Mouse (Mus musculus) limb, embryonic 10.5 days (tissue): ENCODE measurements around the gene Ccdc33. TPM values are rescaled to one million over a fixed set of nuclear protein-coding genes. Genes with fewer than 3 reads are reported as not detected.

Experiments
- DNase-seq: peaks from one replicate; pipeline ENCODE4 v3.0.0-alpha.2; 2017; ENCODE audit warnings: low spot score
- H3K27ac ChIP-seq: fragments of 300-500 bp; sonication (generic); 2 replicates; pipeline ENCODE4 v1.5.1; 2016; ENCODE audit warnings: mild to moderate bottlenecking
- H3K27me3 ChIP-seq: fragments of 300-500 bp; sonication (generic); 2 replicates; pipeline ENCODE4 v1.6.1; 2016; ENCODE audit warnings: low read depth, mild to moderate bottlenecking; ENCODE audit not compliant: poor library complexity, severe bottlenecking
- H3K36me3 ChIP-seq: fragments of 300-500 bp; sonication (generic); 2 replicates; pipeline ENCODE4 v1.6.1; 2016; ENCODE audit warnings: mild to moderate bottlenecking, moderate library complexity
- H3K4me1 ChIP-seq: fragments of 300-500 bp; sonication (generic); 2 replicates; pipeline ENCODE4 v1.6.1; 2016
- H3K4me3 ChIP-seq: fragments of 300-500 bp; sonication (generic); 2 replicates; pipeline ENCODE4 v1.5.1; 2016; ENCODE audit warnings: mild to moderate bottlenecking, moderate library complexity
- H3K9me3 ChIP-seq: fragments of 300-500 bp; sonication (generic); replicated peaks from 2 replicates; pipeline ENCODE4 v1.6.1; 2016; ENCODE audit warnings: mild to moderate bottlenecking
- WGBS: fragments of 180-500 bp; shearing (Covaris S2); methylation state at CpG from one replicate; pipeline ENCODE4 v1.1.7; 2016; 5-methylcytosine and 5-hydroxymethylcytosine counted together
- polyA plus RNA-seq: library from polyadenylated mRNA; unstranded; fragments of >200 nt; fragmentation: Nextera tagmentation; extraction: Ambion mirVana; gene quantifications from 2 replicates; pipeline ENCODE4 v1.2.1, GENCODE M21; 2016

Ccdc33 gene
- polyA plus RNA-seq, result 0.26 and 0.34 TPM in 2 replicates

- Histone ChIP-seq H3K27me3 (peaks cover 51% of the 10 kb centered on the region), H3K9me3 (no peaks in the 10 kb centered on the region), H3K36me3 (no peaks in the 10 kb centered on the region), H3K4me1 (peaks cover 61% of the 10 kb centered on the region), H3K27ac (peak within 1 kb of the TSS; percentile 21; the same call in 1 of the 2 replicates), H3K4me3 (no peak within 1 kb of the TSS)
- WGBS, result 16% methylated on average over 2 of the region's 2 CpGs
- no peak for DNase-seq
Measured at GRCm38 (mm10) chr9:58118671-58119070, at the start of gene Ccdc33. Gene Ccdc33, minus strand, starts transcription at chr9:58118823.

GRCm38 (mm10) chr9:58165779-58166178 lies 47.2 kb upstream of the Ccdc33 start:
- no peaks in the 10 kb centered on the region for H3K9me3 ChIP-seq
- H3K27ac ChIP-seq, result no peak overlapping the region
- H3K4me3 ChIP-seq, result no peak overlapping the region
- WGBS, result 83% methylated on average over 1 of the region's 1 CpGs
- H3K36me3 ChIP-seq, result no peaks in the 10 kb centered on the region
- peaks cover 16% of the 10 kb centered on the region for H3K4me1 ChIP-seq
- no peak for DNase-seq
- no peaks in the 10 kb centered on the region for H3K27me3 ChIP-seq

DNA sequence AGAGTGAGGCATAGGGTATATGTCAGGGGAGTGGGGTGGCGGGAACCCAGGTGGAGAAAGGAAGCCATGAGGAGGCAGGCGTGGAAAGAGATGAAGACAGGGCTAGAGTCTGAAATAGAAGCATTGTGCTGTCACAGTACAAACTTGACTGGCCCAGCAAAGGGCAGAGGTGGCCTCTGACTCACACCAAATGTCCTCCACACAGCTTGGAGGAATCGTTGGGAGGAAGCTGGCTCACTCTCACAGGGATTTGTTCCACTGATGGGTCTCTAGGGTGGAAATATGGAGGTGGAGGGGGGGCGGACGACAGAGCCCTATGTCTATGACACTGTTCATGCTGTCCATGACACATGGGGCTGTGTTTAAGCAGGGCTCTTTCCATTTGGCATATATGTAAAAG lies 44.5 kb upstream of the Ccdc33 start:
- Histone ChIP-seq H3K36me3 (no peaks in the 10 kb centered on the region), H3K9me3 (no peaks in the 10 kb centered on the region), H3K4me3 (no peak overlapping the region), H3K27me3 (no peaks in the 10 kb centered on the region), H3K27ac (0 out of 2 replicates have a peak overlapping the region, but pooled peaks have one; percentile 42), H3K4me1 (peaks cover 32% of the 10 kb centered on the region)
- DNase-seq, result no peak
- 80% methylated on average over 5 of the region's 5 CpGs for WGBS

GRCm38 (mm10) chr9:58162173-58162572 lies 43.5 kb upstream of the Ccdc33 start:
- Histone ChIP-seq H3K27ac (0 out of 2 replicates have a peak overlapping the region, but pooled peaks have one; percentile 42), H3K4me1 (peaks cover 41% of the 10 kb centered on the region), H3K36me3 (no peaks in the 10 kb centered on the region), H3K27me3 (no peaks in the 10 kb centered on the region), H3K9me3 (no peaks in the 10 kb centered on the region), H3K4me3 (no peak overlapping the region)
- no peak for DNase-seq
- WGBS, result 88% methylated on average over 3 of the region's 3 CpGs

DNA sequence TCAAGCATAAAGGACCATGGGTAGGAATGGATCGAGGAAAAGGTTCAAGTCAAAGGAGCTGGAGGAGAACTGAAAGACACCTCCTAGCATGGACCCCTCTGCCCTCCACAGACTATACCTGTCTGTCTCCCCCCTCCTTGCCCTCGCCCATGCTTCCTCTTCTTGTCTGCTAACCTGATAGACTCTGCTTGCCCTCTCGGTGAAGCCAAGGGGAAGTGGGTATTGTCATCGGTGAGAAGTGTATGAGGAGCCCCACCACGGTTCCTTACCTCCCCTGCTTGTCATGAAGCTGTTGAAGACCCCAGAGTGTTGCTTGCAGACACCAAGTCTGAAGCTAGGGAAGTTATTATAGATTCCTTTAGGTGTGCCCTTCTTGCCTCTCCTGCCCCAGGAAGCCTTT lies 41.7 kb upstream of the Ccdc33 start:
- no peaks in the 10 kb centered on the region for H3K27me3 ChIP-seq
- WGBS, result 84% methylated on average over 5 of the region's 5 CpGs
- H3K4me3 ChIP-seq, result no peak overlapping the region
- H3K36me3 ChIP-seq, result 0 out of 2 replicates have a peak, but pooled peaks cover 3% of the 10 kb centered on the region
- peak overlapping the region; percentile 92 for H3K27ac ChIP-seq
- no peaks in the 10 kb centered on the region for H3K9me3 ChIP-seq
- no peak for DNase-seq
- peaks cover 53% of the 10 kb centered on the region for H3K4me1 ChIP-seq

DNA sequence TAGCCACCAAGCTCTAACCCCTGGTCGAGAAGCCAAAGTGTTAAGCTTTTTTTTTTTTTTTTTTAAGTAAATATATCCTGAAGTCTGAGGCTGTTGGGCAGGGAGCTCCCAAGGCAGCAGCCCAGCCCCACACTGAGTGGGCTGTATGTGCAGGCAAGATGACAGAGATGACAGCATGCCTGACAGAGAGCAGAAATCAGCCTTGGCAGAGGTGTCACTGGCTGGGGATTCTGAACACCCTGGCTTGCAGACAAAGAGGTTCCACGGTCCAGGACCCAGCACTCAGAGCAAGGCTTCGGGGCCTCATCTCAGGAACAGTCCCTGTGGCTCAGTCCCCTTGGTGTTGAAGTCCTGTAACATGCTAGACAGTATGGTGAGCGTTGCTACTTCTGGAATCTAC lies 41.2 kb upstream of the Ccdc33 start:
- H3K4me3 ChIP-seq, result no peak overlapping the region
- 0 out of 2 replicates have a peak, but pooled peaks cover 8% of the 10 kb centered on the region for H3K36me3 ChIP-seq
- peaks cover 58% of the 10 kb centered on the region for H3K4me1 ChIP-seq
- no peak for DNase-seq
- WGBS, result 74% methylated on average over 4 of the region's 4 CpGs
- no peaks in the 10 kb centered on the region for H3K9me3 ChIP-seq
- peak overlapping the region; percentile 92 for H3K27ac ChIP-seq
- no peaks in the 10 kb centered on the region for H3K27me3 ChIP-seq

DNA sequence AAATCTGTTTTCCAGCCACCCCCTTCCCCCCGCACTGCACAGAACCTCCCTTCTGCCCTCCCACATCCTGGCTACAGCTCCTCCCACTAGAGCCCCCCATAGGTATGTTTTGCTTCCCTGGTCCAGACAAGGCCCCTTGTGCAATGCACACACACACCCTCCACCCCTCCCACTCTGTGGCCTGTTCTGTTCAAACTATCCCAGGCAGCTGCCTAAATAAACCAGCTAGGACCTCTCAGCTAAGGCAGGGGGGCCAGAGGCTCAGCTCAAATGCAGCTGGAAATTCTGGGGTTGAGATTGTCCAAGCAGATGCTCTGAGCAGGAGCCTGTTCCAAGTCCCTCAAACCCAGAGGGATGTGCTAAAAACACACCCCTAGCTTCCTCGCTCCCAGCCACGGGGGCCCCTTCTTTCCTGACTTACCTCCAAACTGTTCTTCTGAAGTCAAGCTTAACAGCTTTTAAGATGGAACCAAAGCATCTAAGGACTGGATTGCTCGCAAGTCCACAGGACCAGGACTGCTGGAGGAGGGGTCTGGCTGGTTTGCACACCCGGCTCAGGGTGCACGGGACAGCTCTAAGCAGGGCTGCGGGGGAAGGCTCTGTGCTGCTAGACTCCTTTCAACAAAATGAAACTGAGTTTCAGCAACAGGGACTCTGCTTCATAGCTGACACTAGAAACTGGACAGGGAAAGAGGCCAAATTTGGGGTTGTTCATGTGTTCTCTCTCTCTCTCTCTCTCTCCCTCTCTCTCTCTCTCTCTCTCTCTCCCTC lies 40.1 kb upstream of the Ccdc33 start:
- DNase-seq, result peak; percentile 64
- H3K27ac ChIP-seq, result peak overlapping the region; percentile 92
- WGBS, result 29% methylated on average over 7 of the region's 7 CpGs
- H3K4me1 ChIP-seq, result peaks cover 59% of the 10 kb centered on the region
- peak overlapping the region; percentile 42 for H3K4me3 ChIP-seq
- H3K9me3 ChIP-seq, result no peaks in the 10 kb centered on the region
- H3K27me3 ChIP-seq, result no peaks in the 10 kb centered on the region
- H3K36me3 ChIP-seq, result peaks cover 18% of the 10 kb centered on the region

DNA sequence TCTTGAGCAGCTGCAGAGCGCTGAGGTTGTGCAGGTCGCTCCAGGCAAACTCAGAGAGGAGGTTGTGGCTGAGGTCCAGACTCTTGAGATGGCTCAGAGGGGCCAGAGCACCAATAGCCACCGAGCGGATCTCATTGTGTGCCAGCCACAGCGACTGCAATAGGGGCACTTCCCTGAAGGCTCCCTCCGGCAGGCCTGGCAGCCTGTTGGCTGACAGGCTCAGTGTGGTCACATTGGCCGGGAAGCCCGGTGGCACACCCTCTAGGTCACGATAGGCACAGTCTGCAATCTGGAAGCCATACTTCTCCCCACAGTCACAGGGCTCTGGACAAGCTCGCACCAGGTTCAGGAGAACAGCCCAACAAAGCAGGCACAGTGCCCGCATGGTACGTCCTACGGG lies 39.2 kb upstream of the Ccdc33 start:
- no peaks in the 10 kb centered on the region for H3K27me3 ChIP-seq
- no peak for DNase-seq
- 89% methylated on average over 13 of the region's 13 CpGs for WGBS
- H3K27ac ChIP-seq, result peak overlapping the region; percentile 92
- H3K4me1 ChIP-seq, result peaks cover 62% of the 10 kb centered on the region
- H3K9me3 ChIP-seq, result no peaks in the 10 kb centered on the region
- H3K36me3 ChIP-seq, result peaks cover 27% of the 10 kb centered on the region
- H3K4me3 ChIP-seq, result peak overlapping the region; percentile 42

DNA sequence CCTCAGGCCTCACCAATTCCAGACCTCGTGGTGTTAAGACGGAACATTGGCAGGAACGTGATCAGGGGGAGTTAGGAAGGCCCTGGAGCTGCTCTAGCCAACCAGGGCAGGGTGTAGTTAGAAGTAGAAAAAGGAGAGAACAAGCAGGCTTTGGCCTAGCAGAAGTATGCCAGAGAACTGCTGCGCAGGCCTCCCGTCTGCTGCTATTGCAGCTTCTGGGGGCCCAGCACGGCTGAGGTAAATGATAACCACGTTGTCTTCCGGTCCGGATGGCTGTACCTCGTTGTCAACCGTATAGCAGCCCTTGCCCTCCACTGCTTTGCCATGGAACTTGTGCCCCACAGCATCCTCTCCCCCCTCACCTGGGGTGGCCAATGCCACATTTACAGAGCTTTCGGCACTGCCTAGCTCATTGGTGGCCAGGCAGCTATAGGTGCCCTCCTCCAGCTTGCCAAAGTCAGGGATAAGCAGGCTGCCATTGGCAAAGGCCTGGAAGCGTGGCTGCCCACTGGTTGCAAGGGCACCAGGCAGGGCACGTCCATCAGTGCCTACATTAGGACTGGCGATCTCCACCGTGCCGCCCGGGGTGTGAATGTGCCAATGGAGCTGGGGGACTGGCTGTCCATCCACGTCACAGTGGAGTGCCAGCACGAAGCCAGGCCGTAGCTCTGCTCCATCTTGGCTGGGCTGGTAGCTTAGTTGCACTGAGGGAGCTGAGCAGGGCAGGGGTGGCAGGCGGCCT lies 38.4 kb upstream of the Ccdc33 start:
- Histone ChIP-seq H3K27ac (peak overlapping the region; percentile 92), H3K27me3 (no peaks in the 10 kb centered on the region), H3K4me1 (peaks cover 59% of the 10 kb centered on the region), H3K9me3 (no peaks in the 10 kb centered on the region), H3K36me3 (peaks cover 35% of the 10 kb centered on the region), H3K4me3 (peak overlapping the region; percentile 42; the same call in 1 of the 2 replicates)
- whole genome bisulfite sequencing, result 89% methylated on average over 22 of the region's 22 CpGs
- no peak for DNase-seq

DNA sequence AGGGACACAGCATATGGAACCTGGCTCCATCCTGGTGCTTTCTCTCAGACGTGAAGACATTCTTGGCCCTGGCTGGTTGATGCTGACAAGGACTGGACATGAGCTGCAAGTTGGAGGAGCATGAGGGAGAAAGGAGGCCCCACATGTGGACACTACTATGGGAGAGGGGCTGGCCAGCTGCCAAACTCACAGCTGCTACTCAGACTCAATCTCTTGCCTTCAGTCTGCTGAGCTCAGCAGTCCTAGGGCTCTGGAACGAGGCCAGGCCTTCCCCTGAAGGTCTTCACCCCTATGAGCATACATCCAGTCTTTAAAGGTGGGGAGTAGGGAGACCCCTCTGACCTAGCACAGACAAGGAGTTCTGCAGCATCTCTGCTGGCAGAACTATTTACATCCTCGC lies 36.7 kb upstream of the Ccdc33 start:
- 68% methylated on average over 3 of the region's 3 CpGs for WGBS
- no peak for DNase-seq
- Histone ChIP-seq H3K27ac (0 out of 2 replicates have a peak overlapping the region, but pooled peaks have one; percentile 1), H3K4me3 (no peak overlapping the region), H3K9me3 (no peaks in the 10 kb centered on the region), H3K36me3 (peaks cover 51% of the 10 kb centered on the region), H3K4me1 (peaks cover 59% of the 10 kb centered on the region), H3K27me3 (no peaks in the 10 kb centered on the region)

DNA sequence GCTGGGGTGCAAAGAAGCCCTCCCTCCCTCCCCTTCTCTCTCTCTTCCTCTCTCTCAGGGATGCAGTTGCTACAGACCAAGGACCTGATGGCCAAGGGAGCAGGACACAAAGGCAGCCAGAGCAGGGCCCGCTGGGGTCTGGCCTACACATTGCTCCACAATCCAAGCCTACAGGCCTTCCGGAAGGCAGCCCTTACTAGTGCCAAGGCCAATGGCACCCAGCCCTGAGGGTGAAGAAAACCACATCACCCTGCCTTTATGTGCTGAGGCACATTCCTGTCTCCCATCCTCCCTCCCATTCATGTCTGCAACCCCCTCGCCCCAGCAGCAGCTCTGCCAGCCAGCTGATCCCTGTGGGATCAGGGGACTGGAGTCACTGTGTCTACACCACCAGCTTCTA lies 34.5 kb upstream of the Ccdc33 start:
- peaks cover 44% of the 10 kb centered on the region for H3K4me1 ChIP-seq
- no peak for DNase-seq
- no peak overlapping the region for H3K4me3 ChIP-seq
- no peaks in the 10 kb centered on the region for H3K27me3 ChIP-seq
- H3K36me3 ChIP-seq, result peaks cover 74% of the 10 kb centered on the region
- peak overlapping the region; percentile 30; the same call in 1 of the 2 replicates for H3K27ac ChIP-seq
- H3K9me3 ChIP-seq, result no peaks in the 10 kb centered on the region
- 81% methylated on average over 3 of the region's 3 CpGs for WGBS

GRCm38 (mm10) chr9:58150733-58151361 lies 32.2 kb upstream of the Ccdc33 start:
- Histone ChIP-seq H3K9me3 (no peaks in the 10 kb centered on the region), H3K4me1 (peaks cover 39% of the 10 kb centered on the region), H3K27ac (no peak overlapping the region), H3K36me3 (peaks cover 96% of the 10 kb centered on the region), H3K4me3 (no peak overlapping the region), H3K27me3 (no peaks in the 10 kb centered on the region)
- WGBS, result 74% methylated on average over 4 of the region's 4 CpGs
- DNase-seq, result no peak
